Mouse (Mus musculus) erythroblast, adult 5-6 weeks (primary cell): Measurements from ENCODE around the gene Hmgn1. TPM values are rescaled to one million over a fixed set of nuclear protein-coding genes. Genes with fewer than 3 reads are reported as not detected.
A peak's percentile ranks its signal among the peaks of the same experiment; 100 is the strongest.
"Not testable (repeated sequence)": the region's sequence is repeated elsewhere in the genome, so short reads cannot be mapped to it uniquely, and the experiment has no call there.

ENCODE experiments used
- ATAC-seq: replicated peaks from 2 replicates; pipeline ENCODE4 v1.8.0; 2016; ENCODE audit warnings: moderate number of reproducible peaks, mild to moderate bottlenecking, moderate TSS enrichment, inconsistent platforms; ENCODE audit not compliant: poor library complexity, low FRiP score, severe bottlenecking
- total RNA-seq, 2 experiments: library from RNA; stranded (forward) in 1 of 2; stranded (reverse) in 1 of 2; fragments of 150-400 nt in 1 of 2; fragments of 200-764, 138-1000 nt in 1 of 2; gene quantifications; 2 replicates each; pipeline versions ENCODE4 v1.2.3 to v1.2.4; 2015 to 2017; ENCODE audit warnings: low replicate concordance in 2 of 2

The Hmgn1 gene
- total RNA-seq (2015; ENCODE audit: low replicate concordance): 27.8 and 30.0 TPM in 2 replicates
- 14.2 and 15.1 TPM in 2 replicates for total RNA-seq (2017; ENCODE audit: low replicate concordance)

- peak; percentile 41; the same call in 1 of the 2 replicates for ATAC-seq
Measured at GRCm38 (mm10) chr16:96127657-96128344, at the start of gene Hmgn1. Gene Hmgn1, minus strand, starts transcription at chr16:96127729.

GRCm38 (mm10) chr16:96175399-96175798 is 47.9 kb upstream of the Hmgn1 start:
- no peak for ATAC-seq

DNA sequence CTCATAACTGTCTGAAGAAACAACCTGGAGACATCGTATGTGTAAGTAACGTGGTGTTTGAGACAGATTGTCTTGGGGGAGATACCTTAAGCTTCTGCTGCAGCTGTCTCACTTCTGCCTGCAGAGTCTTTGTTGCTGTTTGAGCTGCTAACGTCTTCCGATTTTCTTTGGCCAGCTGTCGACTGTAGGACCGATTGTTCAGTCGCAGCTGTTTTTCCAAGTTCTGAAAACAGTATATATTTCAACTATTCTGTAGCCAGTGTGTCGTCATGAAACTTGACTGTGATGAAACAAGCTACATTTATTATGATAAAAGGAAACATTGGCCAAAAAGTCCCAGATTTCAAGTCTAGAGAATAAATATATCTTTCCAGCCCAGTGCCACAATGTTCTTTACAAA is 46.1 kb upstream of the Hmgn1 start:
- no peak for ATAC-seq

- ATAC-seq: no peak
Measured at GRCm38 (mm10) chr16:96168837-96169236, 41.3 kb upstream of the Hmgn1 start.

- no peak for ATAC-seq
Measured at GRCm38 (mm10) chr16:96165723-96166264, 38.3 kb upstream of the Hmgn1 start.

- no peak for ATAC-seq
Measured at GRCm38 (mm10) chr16:96161336-96161735, 33.8 kb upstream of the Hmgn1 start.

DNA sequence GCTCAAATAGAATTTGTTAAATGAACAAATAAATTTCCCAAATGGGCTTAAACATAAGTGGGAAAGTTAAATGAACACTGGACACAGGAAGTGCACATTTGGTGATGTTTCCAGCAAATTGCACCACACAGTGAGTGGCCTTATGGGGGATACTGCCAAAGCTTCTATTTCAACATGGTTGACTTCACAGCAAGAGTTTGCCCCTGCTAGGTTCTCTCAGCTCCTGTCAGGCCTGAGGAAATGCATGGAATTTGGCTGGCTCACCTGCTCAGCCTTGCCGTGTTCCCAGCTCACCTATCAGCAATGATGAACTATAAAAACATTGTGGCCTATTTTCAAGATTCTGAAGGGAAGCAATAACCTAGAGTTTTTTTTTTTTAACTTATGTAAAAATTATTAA is 33.4 kb upstream of the Hmgn1 start:
- ATAC-seq: no peak

GRCm38 (mm10) chr16:96159794-96160346 is 32.3 kb upstream of the Hmgn1 start:
- no peak for ATAC-seq

GRCm38 (mm10) chr16:96159091-96159731 is 31.7 kb upstream of the Hmgn1 start:
- no peak for ATAC-seq

DNA sequence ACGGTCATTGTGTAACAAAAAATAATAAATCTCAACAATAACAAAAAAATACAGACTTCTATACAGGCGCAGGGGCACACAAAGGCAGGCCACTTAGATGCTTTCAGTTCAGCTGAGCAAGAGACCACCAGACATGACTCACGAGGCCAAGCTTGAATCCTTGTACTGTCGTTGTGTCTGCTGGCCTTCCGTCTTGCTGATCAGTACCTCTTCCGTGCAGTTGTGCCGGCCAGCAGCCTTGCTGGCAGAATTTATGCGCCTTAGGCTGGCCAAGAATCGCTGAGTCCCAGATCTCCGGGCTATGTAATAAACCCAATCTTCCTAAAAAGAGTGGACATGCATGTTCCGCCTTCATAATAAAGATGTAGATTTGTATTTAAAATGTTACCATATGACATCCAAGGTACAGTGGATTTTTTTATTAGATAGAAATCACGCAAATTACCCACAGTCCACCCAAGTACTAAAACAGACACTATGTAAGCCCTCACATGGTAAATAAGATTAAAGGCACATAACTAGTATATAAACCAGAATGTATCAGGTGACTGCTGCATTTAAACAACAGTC is 31.1 kb upstream of the Hmgn1 start:
- no peak for ATAC-seq

GRCm38 (mm10) chr16:96157171-96157570 is 29.6 kb upstream of the Hmgn1 start:
- no peak for ATAC-seq

GRCm38 (mm10) chr16:96156019-96156418 is 28.5 kb upstream of the Hmgn1 start:
- no peak for ATAC-seq

GRCm38 (mm10) chr16:96154476-96154875 is 26.9 kb upstream of the Hmgn1 start:
- no peak for ATAC-seq

- ATAC-seq: peak; percentile 44
Measured at GRCm38 (mm10) chr16:96151551-96151950, 24.0 kb upstream of the Hmgn1 start.

- ATAC-seq: no peak
Measured at GRCm38 (mm10) chr16:96150995-96151394, 23.5 kb upstream of the Hmgn1 start.

GRCm38 (mm10) chr16:96149311-96149710 is 21.8 kb upstream of the Hmgn1 start:
- ATAC-seq: no peak

GRCm38 (mm10) chr16:96148834-96149233 is 21.3 kb upstream of the Hmgn1 start:
- no peak for ATAC-seq

DNA sequence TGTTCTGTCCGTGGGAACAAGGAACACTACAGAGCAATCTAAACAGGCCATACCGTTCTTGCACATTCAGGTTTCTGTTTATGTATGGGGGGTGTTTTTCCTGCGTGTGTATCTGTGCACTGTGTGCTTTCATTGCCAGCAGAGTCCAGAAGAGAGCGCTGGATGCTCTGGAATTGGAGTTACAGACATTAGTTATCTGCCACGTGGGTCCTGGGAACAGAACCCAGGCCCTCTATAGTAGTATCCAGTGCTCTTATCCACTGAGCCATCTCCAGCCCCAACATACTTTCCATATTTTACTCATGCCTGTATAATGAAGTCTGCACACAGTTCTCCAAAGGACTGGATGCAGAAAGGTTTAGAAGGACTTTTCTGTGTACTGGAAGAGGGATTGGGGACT is 18.3 kb upstream of the Hmgn1 start:
- ATAC-seq: no peak

DNA sequence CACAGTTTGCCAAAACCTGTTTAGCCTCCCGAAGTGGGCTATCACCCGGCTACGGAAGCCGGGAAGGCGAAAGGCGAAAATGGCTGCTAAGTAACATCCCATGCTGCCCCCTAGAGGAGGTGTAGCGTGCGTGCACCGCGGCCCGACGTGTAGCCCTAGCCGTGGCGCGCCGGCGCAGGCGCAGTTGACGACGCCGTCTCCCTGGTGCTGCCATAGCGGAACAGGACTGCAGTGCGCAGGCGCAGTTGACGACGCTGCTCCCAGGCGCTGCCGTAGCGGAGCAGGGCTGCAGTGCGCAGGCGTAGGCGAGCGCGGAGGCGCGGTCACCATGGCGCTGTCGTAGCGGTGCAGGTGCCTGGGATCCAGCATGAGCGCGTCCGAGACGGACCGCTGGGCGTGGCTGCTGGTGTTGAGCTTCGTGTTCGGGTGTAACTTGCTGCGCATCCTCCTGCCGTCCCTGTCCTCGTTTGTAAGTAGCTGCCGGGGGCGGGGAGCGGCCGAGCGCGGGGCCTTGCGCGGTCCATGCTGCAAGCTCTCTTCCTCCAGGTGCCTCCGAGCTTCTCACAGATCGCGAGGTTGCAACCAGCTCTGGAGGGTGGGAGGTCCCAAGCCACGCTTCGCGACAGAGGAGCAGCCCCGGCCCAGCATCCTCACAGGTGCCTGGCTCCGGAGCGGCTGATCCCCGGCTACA is 17.7 kb upstream of the Hmgn1 start, which contains the start of gene Wrb:
TSS of gene Wrb (plus strand) at position 298 of the 691 bp plus-strand sequence.
- peak; percentile 99 for ATAC-seq

DNA sequence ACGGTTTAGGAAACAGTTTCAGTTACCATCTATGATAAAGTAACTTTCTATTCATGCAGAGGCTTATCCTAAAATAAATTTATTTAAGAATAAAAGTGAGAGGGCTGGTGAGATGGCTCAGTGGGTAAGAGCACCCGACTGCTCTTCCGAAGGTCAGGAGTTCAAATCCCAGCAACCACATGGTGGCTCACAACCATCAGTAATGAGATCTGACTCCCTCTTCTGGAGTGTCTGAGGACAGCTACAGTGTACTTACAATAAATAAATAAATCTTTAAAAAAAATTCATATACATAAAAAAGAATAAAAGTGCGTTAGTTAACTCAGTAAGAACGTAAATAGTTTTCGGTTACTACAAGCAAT is 17.2 kb upstream of the Hmgn1 start:
- ATAC-seq: not testable (repeated sequence)
